Mouse (Mus musculus) adrenal gland, postnatal 10 days (tissue): ENCODE data around the gene Tmx2. TPM values are rescaled to one million over a fixed set of nuclear protein-coding genes. Genes with fewer than 3 reads are reported as not detected.

Source experiments
- DNase-seq: peaks from one replicate; pipeline ENCODE4 v3.0.0; 2021; ENCODE audit warnings: mixed read lengths
- total RNA-seq, 2 experiments: library from RNA; stranded (reverse); gene quantifications; 2 replicates each; pipeline ENCODE4 v1.2.3; 2021

Tmx2 gene
- total RNA-seq, 2 experiments from 2014 or later = 92.0 to 107 TPM

- DNase-seq = no peak
Observed at GRCm38 (mm10) chr2:84638428-84639220, 40.3 kb downstream of the Tmx2 start.

GRCm38 (mm10) chr2:84637452-84638165, 41.3 kb downstream of the Tmx2 start:
- DNase-seq = peak; percentile 36

- DNase-seq = peak; percentile 59
Observed at GRCm38 (mm10) chr2:84636231-84636741, 42.7 kb downstream of the Tmx2 start.

DNA sequence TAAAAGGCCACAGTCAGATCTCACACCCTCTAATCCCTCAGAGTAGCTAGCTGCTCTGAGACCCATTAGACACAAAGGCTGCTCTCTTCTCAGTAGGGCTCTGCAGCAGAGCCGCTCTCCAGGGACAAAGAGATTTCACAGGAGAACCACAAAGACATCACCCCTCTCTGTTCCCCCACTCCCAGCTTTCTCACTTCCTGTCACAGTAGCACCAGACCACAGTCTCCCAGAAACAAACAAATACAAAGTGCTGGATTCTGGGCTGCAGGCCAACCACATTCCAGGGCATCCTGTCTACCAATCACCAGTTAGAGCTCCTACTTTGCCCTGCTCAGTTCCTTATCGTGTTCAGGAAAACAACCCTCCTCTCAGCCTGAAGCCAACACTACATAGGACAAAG, 43.3 kb downstream of the Tmx2 start:
- DNase-seq = peak; percentile 88

DNA sequence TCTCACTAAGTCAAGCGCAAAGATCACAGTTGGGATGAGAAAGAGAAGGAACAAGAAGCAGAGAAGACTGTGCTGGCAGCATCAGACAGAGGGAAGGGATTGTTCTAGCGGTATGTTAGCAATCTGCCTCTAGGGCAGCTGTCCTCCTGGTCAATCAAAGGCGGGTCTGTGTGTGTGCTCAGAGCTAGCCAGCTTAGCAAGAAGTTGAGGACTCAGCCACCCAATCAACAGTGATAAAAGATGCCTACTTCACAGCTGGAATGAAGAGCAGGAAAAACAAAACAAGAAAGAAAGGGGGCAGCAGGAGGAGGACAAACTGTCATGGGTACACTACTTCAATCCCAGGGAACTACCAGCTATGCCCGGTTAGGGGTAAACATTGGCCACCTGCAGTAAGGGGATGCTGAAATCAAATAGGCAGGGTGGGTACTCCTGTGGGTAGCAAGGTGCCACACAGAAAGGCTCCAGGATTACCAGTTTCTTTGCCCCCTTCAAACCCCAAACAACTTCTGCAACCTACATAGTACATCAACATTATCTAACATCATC, 43.9 kb downstream of the Tmx2 start:
- no peak for DNase-seq

DNA sequence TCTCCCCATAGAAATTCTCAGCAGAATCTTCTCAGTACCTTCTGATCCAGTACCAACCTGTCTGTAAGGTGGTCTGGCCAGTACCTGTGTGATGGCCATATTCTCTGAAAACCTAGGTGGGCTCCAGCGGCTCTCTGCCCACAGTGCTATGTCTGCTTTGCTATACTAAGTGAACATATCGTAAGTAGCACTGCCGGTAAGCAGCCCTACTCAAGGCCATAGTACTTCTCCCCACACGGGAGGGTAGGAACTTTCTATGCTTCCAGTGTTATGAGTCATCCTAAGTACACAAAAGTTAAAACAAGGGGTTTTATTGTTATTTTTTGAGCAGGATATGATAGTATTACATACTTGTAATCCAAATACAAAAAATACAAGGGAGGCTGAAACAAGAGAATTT, 44.9 kb downstream of the Tmx2 start:
- peak; percentile 32 for DNase-seq

- DNase-seq = peak; percentile 46
Observed at GRCm38 (mm10) chr2:84632999-84633398, 45.9 kb downstream of the Tmx2 start.

DNA sequence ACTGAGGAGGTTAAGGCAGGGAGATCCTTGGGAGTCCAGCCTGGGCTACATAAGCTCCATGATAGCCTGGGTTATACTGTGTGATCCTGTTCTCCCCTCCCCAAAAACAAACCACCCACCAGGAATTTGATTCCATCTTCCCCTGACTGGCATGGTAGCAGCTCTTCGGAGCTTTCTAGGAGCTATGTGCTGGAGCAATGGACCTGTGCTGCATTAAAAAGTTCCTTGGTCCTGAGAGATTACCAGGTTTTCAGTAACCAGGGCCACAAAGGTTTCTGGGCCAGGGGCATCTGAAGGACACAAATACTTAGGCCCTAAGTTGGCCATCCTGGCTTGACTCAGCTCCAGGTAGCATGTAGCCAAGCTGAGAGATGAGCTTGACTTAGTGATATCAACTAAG, 46.9 kb downstream of the Tmx2 start:
- DNase-seq = no peak

GRCm38 (mm10) chr2:84627036-84627435, 51.9 kb downstream of the Tmx2 start:
- DNase-seq = no peak

DNA sequence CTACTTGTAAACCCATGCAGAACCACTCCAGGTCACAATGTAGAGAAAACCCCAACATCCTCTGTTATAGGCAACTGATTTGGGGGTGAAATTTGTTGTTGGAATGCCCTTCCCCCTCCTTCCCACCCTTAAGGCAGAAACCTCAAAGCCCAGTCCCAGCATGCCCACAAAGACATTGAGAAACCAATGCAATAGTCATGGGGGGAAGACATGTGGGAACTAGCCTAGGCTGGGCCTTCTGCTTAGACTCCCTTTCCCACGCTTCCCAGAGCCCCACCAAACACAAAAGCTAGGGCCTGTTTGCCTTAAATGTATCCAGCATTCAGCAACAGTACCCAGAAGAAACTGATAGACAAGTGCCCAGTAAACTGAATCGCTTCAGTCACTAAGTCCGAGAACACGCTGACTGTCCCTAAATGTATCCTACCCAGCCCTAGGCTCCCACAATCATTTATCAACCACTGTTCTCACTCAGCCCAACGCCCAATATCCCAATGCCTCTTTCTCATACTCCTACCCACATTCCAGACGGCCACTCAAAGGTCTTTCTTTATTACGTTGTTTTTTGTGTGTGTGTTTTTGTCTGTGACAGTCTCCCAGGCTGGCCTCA, 52.5 kb downstream of the Tmx2 start:
- no peak for DNase-seq

GRCm38 (mm10) chr2:84624201-84624600, 54.7 kb downstream of the Tmx2 start:
- DNase-seq = no peak

DNA sequence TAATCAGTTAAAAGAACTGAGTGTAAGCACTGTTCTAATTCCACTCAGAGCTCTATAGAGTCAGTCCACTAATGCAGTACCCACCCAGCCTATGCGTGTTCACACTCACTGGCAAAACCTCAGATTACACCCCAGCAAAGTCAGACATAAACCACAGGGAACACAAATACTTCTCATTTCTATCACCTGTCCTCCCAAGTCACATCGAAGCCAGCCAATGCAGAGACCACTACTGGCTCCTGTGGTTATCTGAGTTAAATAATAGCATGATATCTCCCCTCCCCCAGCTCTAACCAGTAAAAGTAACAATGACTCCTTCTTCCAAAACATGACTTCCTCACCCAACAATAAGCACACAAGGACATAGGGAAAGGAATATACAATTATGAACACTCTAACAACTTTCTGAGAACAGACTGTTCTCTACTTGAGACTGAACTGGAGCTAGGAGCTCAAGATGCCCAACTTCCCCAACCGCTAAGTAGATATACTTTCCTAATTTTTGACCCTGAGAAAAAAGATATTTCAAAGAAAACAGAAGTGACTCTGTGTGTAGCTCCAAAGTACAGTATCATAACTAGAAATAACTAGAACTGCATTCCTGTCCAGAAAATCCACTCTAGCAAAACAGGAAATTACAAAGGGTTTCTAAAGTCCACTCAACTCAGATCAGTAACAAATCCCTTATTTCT, 55.4 kb downstream of the Tmx2 start:
- no peak for DNase-seq

GRCm38 (mm10) chr2:84622668-84623067, 56.3 kb downstream of the Tmx2 start:
- DNase-seq = no peak

Other genes with a start within 250 kb of the Tmx2 start
- 10 to 100 TPM; 37.4 to 47.0 TPM for gene Tfpi, start 202.4 kb downstream of the Tmx2 start, total RNA-seq
- gene Ctnnd1, start 28.4 kb downstream of the Tmx2 start, total RNA-seq = 100 to 1,000 TPM; 112 to 126 TPM
- under 1 TPM in 1 of 2 experiments, not detected in 1; 0.15 TPM for gene Btbd18, start 20.1 kb downstream of the Tmx2 start, total RNA-seq
- gene Selenoh, start 8.4 kb downstream of the Tmx2 start, total RNA-seq = 10 to 100 TPM; 55.4 to 67.6 TPM
- not detected for gene Gm28635, start 1.1 kb downstream of the Tmx2 start, total RNA-seq
- gene Med19, start 738 bp downstream of the Tmx2 start, total RNA-seq = 10 to 100 TPM; 18.3 to 19.5 TPM
- gene Zdhhc5, start 36.0 kb upstream of the Tmx2 start, total RNA-seq = 10 to 100 TPM; 48.9 to 49.5 TPM
- 10 to 100 TPM; 15.5 to 15.9 TPM for gene Clp1, start 48.2 kb upstream of the Tmx2 start, total RNA-seq
- gene Ypel4, start 54.9 kb upstream of the Tmx2 start, total RNA-seq = 1 to 10 TPM; 4.2 to 7.9 TPM
- gene Gm19426, start 64.5 kb upstream of the Tmx2 start, total RNA-seq = 1 to 10 TPM; 3.1 to 7.9 TPM
- gene Serping1, start 96.3 kb upstream of the Tmx2 start, total RNA-seq = 100 to 1,000 TPM in 1 of 2 experiments, 10 to 100 TPM in 1; 79.2 to 110 TPM
- 10 to 100 TPM; 29.5 to 31.3 TPM for gene Ube2l6, start 119.7 kb upstream of the Tmx2 start, total RNA-seq
- 10 to 100 TPM in 1 of 2 experiments, 1 to 10 TPM in 1; 3.8 to 21.0 TPM for gene Smtnl1, start 143.5 kb upstream of the Tmx2 start, total RNA-seq
- 10 to 100 TPM; 66.0 to 69.7 TPM for gene Timm10, start 147.9 kb upstream of the Tmx2 start, total RNA-seq
- gene Slc43a1, start 159.7 kb upstream of the Tmx2 start, total RNA-seq = 1 to 10 TPM; 7.9 to 8.0 TPM
- 1 to 10 TPM; 1.3 to 2.1 TPM for gene Rtn4rl2, start 207.6 kb upstream of the Tmx2 start, total RNA-seq